Mouse (Mus musculus) right cerebral cortex, postnatal 4 days (tissue): ENCODE measurements around the gene Rab3b.

ENCODE experiments used
- DNase-seq: peaks from one replicate; pipeline ENCODE4 v3.0.0-alpha.2; 2022

Rab3b gene

DNA sequence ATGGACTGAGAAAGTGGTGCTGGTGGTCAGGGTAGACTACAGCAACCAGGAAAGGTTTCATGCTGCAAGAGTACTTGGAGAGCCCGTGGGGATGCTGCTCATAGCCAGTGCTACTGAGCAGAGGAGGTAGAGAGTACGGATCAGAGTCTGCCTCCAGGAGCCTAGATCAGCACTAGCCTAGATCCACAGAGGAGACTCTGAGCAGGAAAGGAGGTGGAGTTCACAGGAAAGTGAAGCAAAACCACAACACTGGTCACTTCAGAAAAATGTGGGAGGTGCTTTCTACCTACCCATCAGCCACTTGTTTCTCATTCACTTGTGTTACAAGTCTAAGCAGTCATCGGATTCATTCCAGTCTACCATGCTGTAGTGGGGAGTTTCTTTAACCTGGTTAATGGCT lies 80.8 kb downstream of the Rab3b start:
- DNase-seq = no peak

DNA sequence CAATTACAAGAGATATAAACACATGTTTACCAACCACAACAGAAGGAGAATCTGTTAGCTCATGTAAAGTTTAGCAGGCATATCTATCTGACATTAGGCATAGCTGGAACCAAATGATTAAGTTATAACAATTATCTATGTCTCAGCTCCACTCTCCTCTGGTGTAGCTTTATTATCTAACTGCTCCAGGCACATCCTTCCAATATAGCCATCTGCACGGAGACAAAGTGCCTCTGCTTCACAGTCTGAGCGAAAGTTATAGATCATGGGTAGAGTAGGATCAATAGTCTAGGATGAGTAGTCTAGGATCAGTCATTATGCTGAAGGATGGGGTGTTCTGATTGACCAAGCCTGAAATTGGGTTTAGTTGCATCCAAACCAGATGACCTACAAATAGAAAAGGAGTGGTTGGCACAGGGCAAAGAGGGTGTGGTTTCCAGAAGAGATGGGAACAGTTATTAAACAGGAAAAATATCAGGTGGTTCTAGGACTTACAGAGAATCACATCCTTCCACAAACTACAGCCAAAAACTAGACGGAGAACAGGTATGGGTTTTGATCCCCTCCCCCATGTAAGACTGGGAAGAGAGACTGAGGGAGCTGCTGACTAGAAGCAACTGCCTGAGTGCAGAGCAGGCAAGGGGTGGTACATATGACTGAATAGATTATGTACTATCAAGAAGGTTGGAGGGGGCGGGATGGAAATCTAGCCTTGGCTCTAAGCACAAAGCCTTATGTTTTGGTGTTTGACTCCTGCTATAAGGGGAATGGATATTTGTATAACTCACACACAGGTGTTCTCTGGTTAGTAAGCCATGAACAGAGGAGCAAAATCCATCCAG lies 82.0 kb downstream of the Rab3b start:
- no peak for DNase-seq

GRCm38 (mm10) chr4:108963017-108963416 lies 84.2 kb downstream of the Rab3b start:
- DNase-seq = no peak

DNA sequence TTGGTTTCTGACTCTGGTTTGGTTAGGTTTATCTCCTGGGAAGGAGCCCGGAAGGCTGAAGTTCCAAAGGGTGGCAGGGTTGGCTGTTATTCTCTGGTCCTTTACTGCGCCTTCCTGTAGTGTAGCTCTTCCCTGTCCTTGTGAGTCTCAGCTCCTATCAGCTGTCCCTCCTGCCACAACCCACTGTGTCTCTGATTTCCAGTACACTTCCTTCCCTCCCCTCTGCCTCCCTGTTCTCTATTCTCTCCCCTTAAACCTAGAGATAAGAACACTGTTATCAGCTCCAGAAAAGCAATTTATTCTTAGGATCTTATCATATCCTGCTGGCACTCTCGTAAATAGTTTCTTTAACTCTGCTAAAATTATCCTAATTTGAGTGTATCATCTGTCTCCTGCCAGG lies 90.7 kb downstream of the Rab3b start:
- DNase-seq = no peak

DNA sequence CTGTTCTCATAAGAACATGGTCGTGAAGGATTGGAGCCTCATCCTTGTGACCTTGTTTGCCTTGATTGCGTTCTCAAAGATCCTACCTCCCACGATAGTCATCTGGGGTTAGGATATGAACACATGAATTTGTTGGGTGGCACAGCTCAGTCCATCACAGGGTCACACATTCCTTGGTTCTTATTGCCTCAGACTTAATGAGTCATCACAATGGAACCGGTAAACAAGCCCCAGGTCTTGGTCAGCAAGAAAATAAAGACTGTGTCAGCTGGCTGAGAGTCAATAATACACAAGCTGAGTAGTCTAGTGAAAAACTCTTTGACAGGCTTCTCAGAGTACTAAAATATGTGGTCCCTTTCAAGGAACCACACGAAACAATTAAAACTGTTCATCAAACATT lies 92.2 kb downstream of the Rab3b start:
- DNase-seq = no peak

- peak; percentile 34 for DNase-seq
These were observed 97.7 kb downstream of the Rab3b start for GRCm38 (mm10) chr4:108976458-108977071.

- no peak for DNase-seq
These were observed 108.1 kb downstream of the Rab3b start for GRCm38 (mm10) chr4:108986833-108987472.

GRCm38 (mm10) chr4:108987473-108987842 lies 108.6 kb downstream of the Rab3b start:
- DNase-seq = no peak

DNA sequence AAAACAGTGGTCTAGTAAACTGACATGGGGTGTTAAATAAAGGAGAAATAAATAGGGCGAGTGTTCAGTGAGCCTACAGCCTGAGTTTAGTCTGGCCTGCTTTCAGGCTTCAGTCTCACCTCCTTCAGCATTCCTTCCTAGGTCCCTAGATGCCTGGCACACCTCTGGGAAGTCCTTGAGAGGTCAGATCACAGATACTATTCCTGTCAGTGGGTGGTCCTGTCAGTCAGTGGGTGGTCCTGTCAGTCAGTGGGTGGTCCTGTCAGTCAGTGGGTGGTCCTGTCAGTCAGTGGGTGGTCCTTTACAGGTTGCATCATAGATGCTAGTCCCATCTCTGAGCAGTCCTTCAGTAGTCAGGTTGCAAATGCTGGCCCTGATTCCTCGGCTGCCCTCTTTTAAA lies 110.6 kb downstream of the Rab3b start:
- DNase-seq = no peak

- DNase-seq = no peak
These were observed 111.2 kb downstream of the Rab3b start for GRCm38 (mm10) chr4:108990032-108990431.

DNA sequence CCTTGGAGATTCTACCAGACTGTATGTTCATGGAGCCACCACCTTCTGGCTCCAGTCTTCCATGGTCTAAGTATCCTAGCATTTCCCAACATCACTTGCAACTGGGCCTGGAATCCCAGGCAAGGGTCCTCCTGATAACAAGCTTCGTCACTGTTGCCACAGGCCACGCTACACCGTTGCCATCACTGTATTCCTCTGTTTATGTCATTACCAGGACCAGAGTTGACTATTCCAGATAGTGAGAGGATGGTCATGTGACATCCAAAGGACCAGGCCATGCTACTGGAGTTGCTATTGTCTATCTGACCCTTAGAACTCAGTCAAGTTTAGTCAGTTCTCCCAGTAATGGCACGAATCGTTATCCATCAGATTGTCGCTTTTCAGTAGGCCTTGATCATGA lies 111.7 kb downstream of the Rab3b start:
- no peak for DNase-seq

DNA sequence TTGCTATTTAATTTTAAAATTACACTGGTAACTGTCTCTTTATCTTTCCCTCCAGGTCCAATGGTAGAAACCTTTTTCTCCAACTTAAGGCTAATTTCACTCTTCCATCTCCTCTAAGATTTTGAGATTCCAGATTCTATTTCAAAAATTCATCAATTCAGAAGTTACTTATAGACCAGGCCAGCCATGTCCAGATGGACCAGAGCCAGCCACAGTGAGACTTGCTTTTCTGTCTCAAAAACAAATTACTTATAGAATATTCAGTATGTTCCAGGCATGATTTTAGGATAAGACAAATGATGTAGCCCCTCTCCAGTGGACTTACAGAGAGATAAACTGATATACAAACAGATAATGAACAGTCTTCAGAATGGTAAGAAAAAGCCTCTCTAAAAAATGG lies 112.9 kb downstream of the Rab3b start:
- DNase-seq = peak; percentile 46
